Mouse (Mus musculus) CH12.LX (cell line): ENCODE measurements around the gene Vasp. TPM values are rescaled to one million over a fixed set of nuclear protein-coding genes. Genes with fewer than 3 reads are reported as not detected.

ENCODE experiments used
- DNase-seq: peaks from one replicate; pipeline ENCODE4 v3.0.0-alpha.2; 2013; ENCODE audit errors: extremely low read depth
- H3K27ac ChIP-seq: 2 replicates; pipeline ENCODE4 v1.5.1; 2012; ENCODE audit warnings: low read depth, mild to moderate bottlenecking, control low read depth, moderate library complexity; ENCODE audit not compliant: insufficient read depth
- H3K27me3 ChIP-seq: replicated peaks from 2 replicates; pipeline ENCODE3; 2012; ENCODE audit warnings: inconsistent platforms
- H3K36me3 ChIP-seq, 2 experiments: replicated peaks in 1 of 2; 2 replicates each; pipeline versions ENCODE3 to v1.6.1; 2012; ENCODE audit warnings: inconsistent platforms in 1 of 2, low read length in 1 of 2, mild to moderate bottlenecking in 1 of 2, mixed read lengths in 1 of 2, moderate library complexity in 1 of 2; ENCODE audit not compliant: control insufficient read depth in 1 of 2, insufficient read depth in 1 of 2
- H3K4me1 ChIP-seq, 2 experiments: 2 replicates each; pipeline ENCODE4 v1.6.1; 2012; ENCODE audit warnings: inconsistent platforms in 1 of 2, moderate library complexity in 1 of 2; ENCODE audit not compliant: insufficient read depth in 2 of 2, control insufficient read depth in 1 of 2
- H3K4me2 ChIP-seq: 2 replicates; pipeline ENCODE4 v1.6.1; 2012; ENCODE audit warnings: low read depth, mild to moderate bottlenecking, control low read depth; ENCODE audit not compliant: poor library complexity, insufficient read depth, severe bottlenecking
- H3K4me3 ChIP-seq, 3 experiments: fragments of 150-350 bp in 1 of 3; sonication (generic) in 1 of 3; replicated peaks in 1 of 3; 2 replicates each; pipeline versions ENCODE3 to v1.5.1; 2011 to 2012; ENCODE audit warnings: low read depth in 2 of 3, low read length in 2 of 3, mild to moderate bottlenecking in 2 of 3, moderate library complexity in 2 of 3, control low read depth in 1 of 3, improper control_type of control experiment in 1 of 3, inconsistent platforms in 1 of 3, mixed read lengths in 1 of 3; ENCODE audit not compliant: poor library complexity in 1 of 3
- H3K79me2 ChIP-seq: replicated peaks from 2 replicates; pipeline ENCODE4 v1.6.1; 2012; ENCODE audit warnings: mild to moderate bottlenecking, moderate library complexity; ENCODE audit not compliant: control insufficient read depth, poor library complexity, insufficient read depth, severe bottlenecking; ENCODE audit errors: extremely low read depth
- H3K9ac ChIP-seq: 2 replicates; pipeline ENCODE4 v1.6.1; 2012; ENCODE audit warnings: low read depth, mild to moderate bottlenecking, control low read depth, moderate library complexity; ENCODE audit not compliant: insufficient read depth
- H3K9me3 ChIP-seq: replicated peaks from 2 replicates; pipeline ENCODE3; 2012; ENCODE audit warnings: low read length, inconsistent platforms, mixed read lengths
- CHD2 ChIP-seq: IDR thresholded peaks from 2 replicates; pipeline ENCODE4 v1.6.1; 2011; ENCODE audit warnings: low read length, improper control_type of control experiment
- CTCF ChIP-seq, 2 experiments: IDR thresholded peaks in 1 of 2; conservative IDR thresholded peaks in 1 of 2; 2 replicates each; pipeline ENCODE4 v1.5.1; 2011 to 2012; ENCODE audit warnings: low read depth in 2 of 2, low read length in 2 of 2, improper control_type of control experiment in 1 of 2, inconsistent platforms in 1 of 2, mild to moderate bottlenecking in 1 of 2, moderate library complexity in 1 of 2
- E2F4 ChIP-seq: IDR thresholded peaks from 2 replicates; pipeline ENCODE4 v1.6.1; 2011; ENCODE audit warnings: low read depth, low read length, improper control_type of control experiment; ENCODE audit not compliant: insufficient replicate concordance
- ETS1 ChIP-seq: conservative IDR thresholded peaks from 2 replicates; pipeline ENCODE4 v1.6.1; 2012; ENCODE audit warnings: low read depth, mild to moderate bottlenecking, inconsistent platforms, low read length, improper control_type of control experiment, moderate library complexity
- GABPA ChIP-seq: IDR thresholded peaks from 2 replicates; pipeline ENCODE4 v1.6.1; 2012; ENCODE audit warnings: low read depth, low read length, improper control_type of control experiment, inconsistent platforms; ENCODE audit not compliant: insufficient replicate concordance
- JUND ChIP-seq: conservative IDR thresholded peaks from 2 replicates; pipeline ENCODE4 v1.6.1; 2011; ENCODE audit warnings: low read depth, low read length, improper control_type of control experiment
- KAT2A ChIP-seq: IDR thresholded peaks from 2 replicates; pipeline ENCODE4 v1.6.1; 2012; ENCODE audit warnings: low read length, improper control_type of control experiment, inconsistent platforms; ENCODE audit not compliant: insufficient replicate concordance
- MAFK ChIP-seq: IDR thresholded peaks from 2 replicates; pipeline ENCODE4 v1.6.1; 2011; ENCODE audit warnings: low read length, improper control_type of control experiment; ENCODE audit not compliant: insufficient replicate concordance
- MAX ChIP-seq: IDR thresholded peaks from 2 replicates; pipeline ENCODE4 v1.6.1; 2011; ENCODE audit warnings: low read length, improper control_type of control experiment
- MAZ ChIP-seq: IDR thresholded peaks from 2 replicates; pipeline ENCODE4 v1.6.1; 2012; ENCODE audit warnings: low read depth, mild to moderate bottlenecking, inconsistent platforms, low read length, improper control_type of control experiment, moderate library complexity
- PAX5 ChIP-seq: IDR thresholded peaks from 2 replicates; pipeline ENCODE4 v1.6.1; 2012; ENCODE audit warnings: low read length, inconsistent platforms, mixed read lengths
- RAD21 ChIP-seq: IDR thresholded peaks from 2 replicates; pipeline ENCODE4 v1.6.1; 2011; ENCODE audit warnings: low read depth, mild to moderate bottlenecking, low read length, improper control_type of control experiment, moderate library complexity
- RCOR1 ChIP-seq: conservative IDR thresholded peaks from 2 replicates; pipeline ENCODE4 v1.6.1; 2012; ENCODE audit warnings: low read depth, mild to moderate bottlenecking, inconsistent platforms, low read length, improper control_type of control experiment
- SMC3 ChIP-seq: IDR thresholded peaks from 2 replicates; pipeline ENCODE4 v1.6.1; 2011; ENCODE audit warnings: low read depth, low read length, improper control_type of control experiment
- TBP ChIP-seq: conservative IDR thresholded peaks from 2 replicates; pipeline ENCODE4 v1.6.1; 2011; ENCODE audit warnings: low read depth, low read length, improper control_type of control experiment
- TCF12 ChIP-seq: IDR thresholded peaks from 2 replicates; pipeline ENCODE4 v1.6.1; 2014; ENCODE audit warnings: low read depth, mild to moderate bottlenecking, inconsistent platforms, low read length, improper control_type of control experiment
- ZMIZ1 ChIP-seq: IDR thresholded peaks from 2 replicates; pipeline ENCODE4 v1.6.1; 2012; ENCODE audit warnings: low read depth, mild to moderate bottlenecking, inconsistent platforms, low read length, improper control_type of control experiment
- dilution Hi-C: fragments of 300-500 bp; cut with MboI; formaldehyde crosslinking; loops from 2 replicates; pipeline ENCODE4 v1.14.3; 2020; ENCODE audit warnings: low sequenced_read_pairs; ENCODE audit not compliant: extremely low pct_unique_long_range_greater_than_20kb, extremely low pct_ligation_motif_present
- in situ Hi-C: fragments of 300-500 bp; cut with MboI; formaldehyde crosslinking; loops from 3 replicates; pipeline ENCODE4 v1.14.3; 2019; ENCODE audit warnings: low sequenced_read_pairs, low pct_ligation_motif_present, low pct_unique_long_range_greater_than_20kb, mixed read lengths
- polyA plus RNA-seq: library from polyadenylated mRNA; unstranded; fragments of >175 nt; gene quantifications from 2 replicates; pipeline ENCODE4 v1.2.1, GENCODE M21; 2012; ENCODE audit warnings: low read depth; ENCODE audit not compliant: insufficient read length
- total RNA-seq, 2 experiments: library from RNA; depleted of rRNA; stranded (reverse); fragments of 300-350 nt in 1 of 2; fragments of >200 nt in 1 of 2; gene quantifications; 2 replicates each; pipeline ENCODE4 v1.2.3; 2012 to 2014

Vasp gene
- total and polyA plus RNA-seq, 3 experiments = 114 to 191 (median 125) TPM

DNA sequence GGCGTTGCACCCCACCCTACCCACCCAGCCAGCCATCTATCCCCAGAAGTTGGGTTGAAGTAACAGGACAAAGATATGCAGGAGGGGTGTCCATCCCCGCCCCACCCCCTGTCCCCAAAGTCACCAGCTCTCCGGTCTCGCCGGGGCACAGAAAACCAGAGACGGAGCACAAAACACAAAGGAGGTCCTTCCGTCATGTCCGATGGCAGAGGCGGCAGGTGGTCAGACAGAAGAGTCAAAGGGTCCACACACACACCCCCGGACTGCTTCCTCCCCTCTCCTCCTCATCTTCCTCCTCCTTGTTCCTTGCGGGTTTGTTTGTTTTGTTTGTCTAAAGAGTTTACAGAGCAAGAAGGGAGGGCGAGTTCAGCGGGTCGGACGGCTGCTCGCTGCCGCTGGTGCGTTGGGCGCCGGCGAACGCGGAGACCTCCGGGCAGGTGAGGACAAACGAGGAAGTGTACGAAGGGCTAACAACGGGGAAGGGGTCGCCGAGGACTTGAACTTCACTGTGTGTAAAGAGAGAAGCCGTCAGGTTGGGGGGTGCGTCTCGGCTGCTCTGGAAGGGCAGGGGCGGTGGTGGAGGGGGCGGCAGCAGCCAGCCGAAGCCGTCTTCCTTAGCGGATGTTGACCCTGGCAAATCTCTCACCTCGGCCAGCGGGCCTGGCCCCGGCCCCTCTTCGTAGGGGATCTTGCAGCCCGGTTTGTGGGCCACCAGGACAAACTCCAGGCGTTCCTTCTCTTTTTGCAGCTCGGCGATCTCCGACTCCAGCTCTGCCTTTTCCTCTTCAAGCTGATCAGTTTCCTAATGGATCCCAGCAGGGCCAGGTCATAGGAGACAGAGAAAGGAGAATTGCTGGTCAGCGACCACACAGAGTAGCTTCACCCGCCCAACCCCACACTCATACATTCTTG, 33.1 kb upstream of the Vasp start:
- no peak for TF ChIP-seq ZMIZ1
- no peak for TF ChIP-seq CHD2
- TF ChIP-seq TBP = no peak
- TF ChIP-seq, all 38 proteins: peak for 0
- Histone ChIP-seq H3K9me3 (no peaks in the 10 kb centered on the region), H3K4me3 (no peak overlapping the region), H3K79me2 (no peaks in the 10 kb centered on the region), H3K27me3 (peaks cover 68% of the 10 kb centered on the region), H3K36me3 (no peaks in the 10 kb centered on the region), H3K9ac (no peak overlapping the region), H3K4me1 (peaks cover 2 to 39% of the 10 kb centered on the region in 2 experiments; a peak in 3 of 4 replicates), H3K27ac (no peak overlapping the region), H3K4me2 (no peak overlapping the region)
- no peak for DNase-seq
- in situ Hi-C loops (loop anchor here (5.0 kb wide), 1 partner anchor 38 kb away; the partner anchor contains the start of gene Ercc1), dilution Hi-C loops (no loop called here)

DNA sequence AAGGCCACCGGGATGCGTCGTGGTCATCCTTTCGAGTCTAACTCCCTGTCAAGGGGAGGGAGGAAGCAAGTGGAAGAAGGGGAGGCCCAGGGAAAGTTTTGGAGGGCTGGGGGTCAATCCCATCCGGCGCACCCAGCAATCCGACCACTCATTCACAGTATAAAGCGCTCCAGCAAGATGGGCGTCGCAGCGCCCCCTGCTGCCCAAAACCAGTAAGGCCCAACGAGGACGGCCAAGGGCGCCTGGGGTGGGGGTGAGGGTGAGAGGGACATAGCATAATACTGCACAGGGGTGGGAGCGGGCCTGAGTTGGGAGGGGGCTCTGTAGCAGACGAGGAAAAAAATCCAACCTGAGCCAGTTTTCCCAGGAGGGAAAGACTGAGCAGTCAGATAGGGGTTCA, 32.2 kb upstream of the Vasp start:
- H3K27me3 ChIP-seq = peaks cover 59% of the 10 kb centered on the region
- H3K4me1 ChIP-seq = peaks cover 2 to 33% of the 10 kb centered on the region in 2 experiments; a peak in 3 of 4 replicates
- H3K4me3 ChIP-seq = no peak overlapping the region
- dilution Hi-C loops (no loop called here), in situ Hi-C loops (no loop called here)
- 0 out of 2 replicates have a peak overlapping the region, but pooled peaks have one; percentile 22 for H3K4me2 ChIP-seq
- no peak overlapping the region for H3K27ac ChIP-seq
- no peaks in the 10 kb centered on the region for H3K9me3 ChIP-seq
- no peaks in the 10 kb centered on the region for H3K36me3 ChIP-seq
- peak; percentile 67 for DNase-seq
- no peak overlapping the region for H3K9ac ChIP-seq
- no peaks in the 10 kb centered on the region for H3K79me2 ChIP-seq
- TF ChIP-seq MAZ (0 out of 2 replicates have a peak, but pooled peaks have one; percentile 21), GABPA (no peak), E2F4 (no peak), CTCF (conservative IDR thresholded peaks at IDR 0.05 in 1 of 2, IDR thresholded peaks at IDR 0.05 in 1 of 2; ENCODE audit: low read depth in 2 of 2, low read length in 2 of 2) (peak in 1 of 2 experiments; percentile 80; a peak in 3 of 4 replicates), SMC3 (peak; percentile 46), PAX5 (no peak), ETS1 (no peak), RAD21 (peak; percentile 19)

DNA sequence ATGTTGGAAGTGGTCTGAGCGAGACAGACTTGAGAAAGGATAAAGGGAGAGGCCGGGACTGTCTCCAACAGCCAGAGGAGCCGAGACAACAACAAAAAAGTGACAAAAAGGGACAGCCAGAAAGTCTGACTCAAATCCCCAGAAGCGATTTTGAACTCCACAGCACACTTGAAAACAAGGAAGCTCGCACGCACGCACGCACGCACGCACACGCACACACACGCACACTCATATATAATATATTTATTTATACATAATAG, 31.4 kb upstream of the Vasp start:
- H3K4me2 ChIP-seq = no peak overlapping the region
- in situ Hi-C loops (no loop called here), dilution Hi-C loops (no loop called here)
- H3K27me3 ChIP-seq = peaks cover 57% of the 10 kb centered on the region
- H3K79me2 ChIP-seq = no peaks in the 10 kb centered on the region
- H3K9ac ChIP-seq = no peak overlapping the region
- TF ChIP-seq RCOR1 (no peak), E2F4 (no peak), TCF12 (no peak), TBP (no peak), MAX (no peak), SMC3 (no peak), KAT2A (no peak), ZMIZ1 (no peak), PAX5 (no peak), JUND (no peak), MAFK (no peak)
- H3K4me3 ChIP-seq = no peak overlapping the region
- no peak for DNase-seq
- peaks cover 2 to 28% of the 10 kb centered on the region in 2 experiments; a peak in 3 of 4 replicates for H3K4me1 ChIP-seq
- H3K9me3 ChIP-seq = no peaks in the 10 kb centered on the region
- no peak overlapping the region for H3K27ac ChIP-seq
- no peaks in the 10 kb centered on the region for H3K36me3 ChIP-seq
